Mouse (Mus musculus) left cerebral cortex, adult 8-10 months (tissue): ENCODE results near the gene Armc12. TPM values are rescaled to one million over a fixed set of nuclear protein-coding genes. Genes with fewer than 3 reads are reported as not detected.

Experiments used
- DNase-seq, 2 experiments: peaks; one replicate each; pipeline ENCODE4 v3.0.0; 2022; ENCODE audit warnings: low spot score in 2 of 2
- total RNA-seq, 4 experiments: library from RNA; stranded (reverse); gene quantifications; 2 replicates each; pipeline ENCODE4 v1.2.4; 2022

Gene Armc12
- total RNA-seq, 4 experiments from 2014 or later = not detected

DNA sequence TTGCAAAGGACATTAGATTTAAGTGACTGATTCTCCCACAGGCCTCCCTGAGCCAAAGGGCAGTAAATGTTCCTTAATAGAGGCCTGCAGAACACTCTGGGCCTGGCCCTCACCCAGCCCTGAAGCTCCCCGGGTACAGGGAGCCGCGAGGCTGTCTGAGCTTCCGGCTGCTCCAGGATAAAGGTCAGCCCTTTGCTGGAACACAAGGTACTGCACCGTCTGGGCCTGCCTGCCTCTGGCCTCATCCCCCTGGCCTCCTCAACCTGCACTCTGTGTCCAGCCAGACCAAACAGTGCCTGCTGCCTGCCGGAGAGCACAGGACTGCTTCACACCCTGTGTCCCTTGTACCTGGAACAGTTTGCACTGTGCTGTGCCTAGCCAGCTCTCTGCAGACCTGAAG is 17.9 kb upstream of the Armc12 start:
- DNase-seq = no peak

DNA sequence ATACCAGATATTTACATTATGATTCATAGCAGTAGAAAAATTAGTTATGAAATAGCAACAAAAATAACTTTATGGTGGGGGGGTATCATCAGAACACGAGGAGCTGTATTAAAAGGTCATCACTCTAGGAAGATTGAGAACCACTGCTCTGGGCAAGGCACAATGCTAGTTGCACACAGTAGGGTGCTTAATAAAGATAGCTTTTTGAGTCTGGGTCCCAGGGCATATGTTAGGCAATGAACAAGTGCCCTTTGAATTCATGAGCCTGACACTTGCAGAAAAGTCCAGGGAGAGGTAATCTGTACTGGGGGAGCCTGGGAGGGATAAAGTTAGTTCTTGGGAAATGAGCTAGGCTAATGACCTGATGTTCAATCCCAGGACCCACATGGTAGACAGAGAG is 17.3 kb upstream of the Armc12 start:
- no peak for DNase-seq

DNA sequence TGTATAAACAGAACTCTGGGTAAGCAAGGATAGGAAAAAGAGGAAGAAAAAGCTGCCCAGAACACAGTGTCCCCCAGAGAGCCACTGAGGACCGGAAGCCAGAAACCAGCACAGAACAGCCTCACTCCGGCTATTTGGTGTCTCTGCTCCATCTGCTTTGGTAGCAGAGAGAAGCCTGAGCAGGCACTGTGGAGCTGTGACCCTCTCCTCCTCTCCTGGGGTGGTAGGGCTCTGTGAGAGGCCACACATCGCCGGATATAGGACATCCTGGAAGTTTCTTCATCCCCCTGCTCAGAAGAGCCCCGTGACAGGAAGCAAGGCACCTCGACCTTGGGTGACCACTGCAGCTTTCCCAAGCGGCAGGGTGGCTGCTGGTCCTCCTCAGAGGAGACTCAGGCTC is 16.8 kb upstream of the Armc12 start:
- no peak for DNase-seq

DNA sequence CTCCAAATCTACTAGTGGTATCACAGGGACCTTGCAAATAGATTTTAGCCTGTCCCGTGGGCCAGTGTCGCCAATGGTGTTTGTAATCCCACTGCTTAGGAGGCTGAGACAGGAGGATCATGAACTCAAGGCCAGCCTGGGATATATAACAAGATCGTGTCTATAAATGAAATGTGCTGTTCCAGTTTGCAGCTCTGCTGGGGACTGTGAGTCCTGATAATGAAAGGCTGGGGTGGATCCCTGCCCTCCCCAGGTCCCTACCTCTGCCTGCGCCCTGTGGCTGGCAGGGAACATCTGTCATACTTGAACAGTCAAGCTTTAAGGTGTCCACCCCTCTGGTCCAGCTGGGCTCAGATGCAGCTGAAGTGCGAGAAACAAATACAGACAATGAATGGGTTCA is 16.1 kb upstream of the Armc12 start:
- no peak for DNase-seq

DNA sequence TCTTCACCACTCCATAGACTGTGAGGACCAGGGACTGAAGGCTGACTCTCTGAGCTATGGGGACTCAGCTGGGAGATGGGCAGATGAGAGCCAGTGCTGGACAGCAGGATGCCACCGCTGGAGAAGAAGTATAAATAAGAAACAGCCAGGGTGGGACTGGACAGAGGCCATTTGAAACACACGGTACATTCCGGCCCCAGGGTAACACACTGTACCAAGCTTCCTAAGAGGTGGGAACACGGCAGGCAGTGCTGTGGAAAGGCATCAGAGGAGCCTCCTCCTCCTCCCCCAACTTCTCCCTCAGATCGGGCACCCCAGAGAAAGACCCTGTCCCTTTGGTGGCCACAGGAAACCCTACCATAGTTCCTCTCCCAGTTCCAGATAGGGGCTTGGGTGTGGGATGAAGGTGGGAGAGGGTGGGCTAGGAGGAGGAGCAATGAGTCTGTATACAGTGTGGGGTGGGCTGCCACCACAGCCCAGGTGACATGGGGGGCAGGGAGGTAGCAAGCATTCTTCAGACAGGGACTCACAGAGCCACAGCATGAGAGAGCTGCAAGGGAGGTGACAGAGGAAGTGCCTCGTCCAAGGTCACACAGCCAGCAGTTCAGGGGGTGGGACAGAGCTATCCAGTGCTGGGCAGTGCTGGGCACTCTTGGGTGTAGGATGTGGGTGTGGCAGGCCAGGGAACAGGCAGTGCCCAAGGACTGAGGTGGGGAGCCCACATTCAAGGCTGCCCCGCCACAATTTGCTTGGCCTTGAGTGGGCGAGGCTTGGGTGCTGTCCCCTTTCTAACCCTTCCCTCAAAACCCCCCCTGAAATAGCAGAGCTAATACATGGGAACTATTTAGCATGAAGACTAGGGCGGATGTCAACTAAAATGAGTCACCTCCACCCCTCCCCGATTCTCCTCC is 14.9 kb upstream of the Armc12 start:
- DNase-seq = no peak

DNA sequence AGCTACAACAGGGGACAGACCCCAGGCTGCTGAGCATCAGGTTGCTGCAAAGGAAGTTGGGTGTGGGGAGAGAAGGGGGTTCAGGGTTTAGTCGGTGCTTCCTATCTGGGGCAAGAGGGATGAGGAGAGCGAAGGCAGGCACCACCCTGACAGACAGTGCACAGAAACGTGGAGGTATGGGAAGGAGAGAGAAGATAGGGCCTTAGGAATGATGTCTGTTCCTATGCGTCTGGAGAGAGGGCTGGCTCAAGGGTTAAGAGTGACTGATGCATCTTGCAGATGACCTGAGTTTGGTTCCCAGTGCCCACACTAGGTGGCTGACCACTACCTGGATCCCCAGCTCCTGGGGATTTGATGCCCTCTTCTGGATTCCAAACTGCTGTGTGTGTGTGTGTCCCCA is 13.7 kb upstream of the Armc12 start:
- DNase-seq = no peak

DNA sequence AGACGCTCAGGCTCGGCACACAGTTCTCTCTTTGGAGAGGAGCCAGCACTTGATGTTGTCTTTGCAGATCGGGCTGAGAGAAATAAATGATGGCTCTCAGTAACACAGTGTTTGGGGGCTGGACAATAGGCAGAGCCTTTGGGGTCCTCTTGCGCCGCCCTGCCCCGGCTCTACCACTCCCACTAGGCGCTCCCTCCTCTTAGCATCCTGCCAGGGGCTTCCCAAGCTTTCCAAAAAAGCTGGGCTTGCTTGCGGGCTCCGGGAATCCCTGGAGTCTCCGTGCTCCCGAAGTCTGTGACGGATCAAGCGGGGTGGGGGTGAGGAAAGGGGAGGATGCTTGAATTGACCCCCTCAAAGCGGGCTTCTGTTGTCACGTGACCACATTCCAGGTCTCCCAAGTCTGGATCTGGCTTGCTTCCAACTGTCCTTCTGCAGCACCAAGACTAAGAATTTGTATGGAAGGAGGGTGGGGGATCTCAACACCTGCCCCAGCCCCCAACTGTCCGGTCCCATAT is 13.1 kb upstream of the Armc12 start, which contains the start of gene Fkbp5:
Fkbp5 (minus strand) TSS at position 87 of the 515 bp plus-strand sequence.
- DNase-seq = no peak

DNA sequence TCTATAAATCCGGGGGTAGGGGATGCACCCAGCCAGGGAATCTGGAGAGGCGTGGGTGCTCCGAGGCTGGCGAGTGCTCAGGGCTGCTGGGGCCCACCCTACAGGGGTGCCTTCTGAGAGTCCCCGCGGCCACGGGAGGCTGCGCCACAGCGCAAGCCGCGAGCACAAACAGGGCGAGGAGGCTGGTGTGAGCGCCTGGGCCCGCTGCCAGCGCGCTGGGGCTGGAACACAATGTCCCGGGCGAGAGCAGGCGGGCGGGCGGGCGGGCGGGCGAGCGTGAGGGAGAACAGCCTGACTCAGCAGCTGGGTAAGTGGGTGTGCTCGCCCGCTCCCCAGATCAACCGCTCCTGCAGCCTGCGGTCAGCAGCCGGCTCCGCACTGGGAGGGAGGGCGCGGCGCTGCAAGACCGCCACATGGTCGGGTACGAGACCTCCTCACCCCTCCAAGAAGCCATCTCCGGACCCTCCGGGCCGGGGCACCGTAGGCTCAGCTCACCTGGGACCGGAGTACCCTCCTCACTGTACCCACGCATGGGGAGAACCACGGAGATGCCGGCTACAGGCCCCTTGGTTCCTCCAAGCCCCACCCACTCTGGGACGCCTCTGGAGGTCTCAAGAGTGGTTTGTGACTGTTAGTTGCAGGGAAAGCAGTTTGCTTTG is 12.5 kb upstream of the Armc12 start:
- DNase-seq = peak; percentile 84 to 91

DNA sequence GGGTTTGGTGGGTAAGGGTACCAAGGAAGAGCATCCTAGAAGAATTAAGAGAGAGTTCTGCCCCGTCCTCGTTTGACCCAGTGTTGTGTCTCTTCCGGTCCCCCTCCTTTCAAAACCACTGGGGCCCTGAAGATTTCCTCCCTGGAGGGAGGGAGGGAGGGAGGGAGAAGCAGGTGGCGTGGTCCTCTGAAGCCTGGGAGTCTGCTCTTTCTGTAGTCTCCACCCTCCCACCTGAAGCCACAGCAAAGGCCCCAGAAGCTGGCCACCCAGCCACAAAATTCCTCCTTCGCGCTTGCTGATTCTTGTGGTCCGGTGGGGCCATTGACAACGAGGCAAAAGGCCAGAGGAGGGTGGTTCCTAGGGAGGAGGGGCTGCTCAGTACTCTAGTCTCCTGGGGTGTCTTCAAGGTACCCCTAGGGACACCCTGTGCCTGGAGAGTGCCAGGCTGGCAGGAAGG is 12.0 kb upstream of the Armc12 start:
- no peak for DNase-seq

DNA sequence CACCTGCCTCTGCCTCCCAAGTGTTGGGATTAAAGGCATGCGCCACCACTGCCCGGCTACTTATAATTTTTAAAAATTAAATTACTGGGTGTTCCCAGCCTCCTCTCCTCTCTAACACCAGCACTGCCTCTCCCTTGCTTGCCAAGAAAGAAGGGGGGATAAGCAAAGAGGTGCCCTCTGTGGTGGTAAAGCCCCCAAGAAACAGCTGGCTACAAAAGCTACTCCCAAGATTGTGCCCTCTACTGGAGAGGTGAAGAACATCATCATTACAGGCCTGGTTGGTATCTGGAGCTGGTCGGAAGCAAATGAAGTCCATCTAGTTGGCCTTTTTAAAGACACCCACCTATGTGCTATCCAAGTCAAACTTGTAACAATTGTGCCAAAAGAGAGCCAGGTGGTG is 10.8 kb upstream of the Armc12 start:
- DNase-seq = no peak

DNA sequence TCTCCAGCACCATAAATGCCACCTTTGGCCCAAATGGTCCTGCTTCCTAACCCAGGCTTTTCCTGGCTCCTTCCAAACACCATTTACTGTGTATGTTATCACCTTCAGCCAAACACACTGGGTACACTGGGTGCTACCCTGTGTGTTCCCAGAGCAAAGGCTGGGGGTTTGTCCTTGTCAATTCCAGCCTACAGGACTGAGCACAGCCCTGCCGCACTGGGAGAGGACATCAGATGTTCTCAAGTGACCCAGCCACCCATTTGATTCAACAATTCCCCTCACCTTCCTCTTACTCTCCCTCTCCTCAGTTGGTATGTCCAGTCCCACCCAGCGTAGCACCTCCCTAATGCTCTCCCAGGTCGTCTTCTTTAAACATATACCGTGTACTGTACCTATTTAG is 10.0 kb upstream of the Armc12 start:
- no peak for DNase-seq

DNA sequence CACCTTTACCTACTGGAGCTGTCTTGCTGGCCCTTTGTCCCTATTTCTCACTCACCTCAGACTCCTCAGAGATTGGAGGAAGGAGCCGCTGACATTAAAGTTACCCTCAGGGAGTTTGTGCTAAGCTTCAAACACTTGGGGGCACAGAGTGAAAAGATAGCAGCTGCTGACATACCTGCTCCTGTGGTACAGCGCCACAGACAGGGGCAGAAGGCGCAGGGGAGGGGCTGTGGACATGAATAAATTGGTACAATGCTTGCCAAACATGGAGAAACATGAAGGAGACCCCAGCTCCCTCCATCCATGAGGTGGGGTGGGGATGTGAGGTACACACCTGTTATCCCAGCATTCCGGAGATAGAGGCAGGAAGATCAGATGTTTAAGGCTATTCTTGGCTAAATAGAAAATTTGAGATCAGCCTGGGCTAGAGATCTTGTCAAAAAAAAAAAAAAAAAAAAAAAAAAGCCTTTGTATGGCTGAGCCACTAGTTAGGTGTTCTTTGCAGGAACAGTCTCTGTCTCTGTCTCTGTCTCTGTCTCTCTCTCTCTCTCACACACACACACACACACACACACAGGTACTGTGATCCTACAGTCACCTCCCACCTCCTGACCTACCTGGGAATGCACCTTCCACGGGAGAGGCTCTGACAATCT is 9.4 kb upstream of the Armc12 start:
- no peak for DNase-seq

DNA sequence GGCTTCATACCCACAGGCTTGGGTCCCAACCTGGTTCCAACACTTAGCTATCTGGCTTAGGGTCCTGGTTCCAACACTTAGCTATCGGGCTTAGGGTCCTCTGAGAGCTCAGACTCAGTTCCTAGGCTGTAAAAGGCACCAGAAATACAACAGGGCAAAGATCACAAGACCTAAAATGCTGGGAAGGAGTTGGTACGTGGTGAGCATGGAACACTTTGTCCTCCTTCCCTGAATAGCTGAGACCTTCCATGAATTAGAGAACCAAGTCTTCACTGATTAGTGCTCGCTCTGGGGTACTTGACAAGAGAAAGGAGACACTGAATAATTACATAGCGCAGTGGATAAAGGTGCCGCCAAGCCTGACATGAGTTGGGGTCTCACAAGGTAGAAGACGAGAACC is 8.7 kb upstream of the Armc12 start:
- no peak for DNase-seq

DNA sequence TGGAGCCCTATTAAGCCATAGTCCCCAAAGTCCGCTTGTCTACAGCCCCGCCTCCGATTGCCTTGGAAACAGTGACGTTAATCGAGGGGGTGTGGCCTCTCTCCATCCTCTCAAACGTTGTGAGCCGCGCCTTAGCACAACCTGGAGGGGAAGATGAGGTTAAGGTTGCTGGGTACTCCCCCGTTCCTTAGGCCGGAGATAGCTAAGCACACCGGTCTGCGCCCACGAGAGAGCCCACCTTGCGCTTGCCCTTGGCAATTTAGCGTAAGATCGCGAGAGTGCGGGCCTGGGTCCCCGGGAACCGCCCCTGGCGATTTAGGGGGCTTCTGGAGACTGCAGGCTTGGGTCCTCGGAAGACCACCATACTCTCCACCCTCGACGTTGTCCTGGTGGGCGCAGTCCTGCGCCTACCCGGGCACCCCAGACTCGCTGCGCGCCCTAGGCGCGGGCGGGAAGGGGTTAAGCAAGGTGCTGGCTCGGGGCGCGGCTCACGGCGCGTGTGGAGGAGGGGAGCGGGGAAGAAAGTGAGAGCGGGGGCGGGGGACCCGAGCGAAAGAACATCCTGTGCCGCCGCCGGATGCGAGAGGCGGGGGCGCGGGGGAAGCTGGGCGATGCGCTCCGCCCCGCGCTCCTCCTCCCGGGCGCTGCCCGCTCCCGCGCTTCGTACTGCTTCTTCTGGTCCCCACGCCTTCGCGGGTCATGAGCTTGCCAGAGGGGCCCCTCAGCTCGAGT is 7.8 kb upstream of the Armc12 start:
- peak; percentile 86 to 89 for DNase-seq

DNA sequence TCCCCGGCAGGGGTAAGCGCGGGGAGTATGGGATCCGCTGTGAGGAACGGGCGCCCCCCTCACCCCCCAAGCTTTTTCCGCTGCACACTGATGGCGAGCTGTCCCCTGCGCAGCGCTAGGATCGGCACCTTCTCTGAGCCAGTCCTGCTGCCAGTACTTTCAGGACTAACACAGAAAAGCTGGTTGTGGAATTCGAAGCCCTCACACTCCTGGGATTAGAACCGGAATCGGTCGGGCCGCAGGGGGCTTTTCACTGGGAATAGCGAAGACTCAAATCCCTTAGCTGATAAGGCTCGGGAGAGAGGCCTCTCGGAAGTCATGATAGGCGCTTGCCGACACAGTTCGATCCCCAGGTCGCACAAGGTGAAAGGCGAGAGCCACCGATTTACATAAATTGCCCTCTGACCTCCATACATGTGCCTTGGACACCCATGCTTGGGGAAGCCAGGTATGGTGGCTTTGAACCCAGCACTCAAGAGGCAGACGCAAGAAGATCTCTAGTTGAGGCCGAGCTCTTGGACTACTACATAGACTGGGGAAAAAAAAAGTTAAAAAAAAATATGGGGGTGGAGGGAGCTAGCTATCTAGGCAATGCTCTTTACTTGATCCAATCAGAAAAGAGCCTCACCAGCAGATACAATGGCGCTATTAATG is 7.1 kb upstream of the Armc12 start:
- no peak for DNase-seq

DNA sequence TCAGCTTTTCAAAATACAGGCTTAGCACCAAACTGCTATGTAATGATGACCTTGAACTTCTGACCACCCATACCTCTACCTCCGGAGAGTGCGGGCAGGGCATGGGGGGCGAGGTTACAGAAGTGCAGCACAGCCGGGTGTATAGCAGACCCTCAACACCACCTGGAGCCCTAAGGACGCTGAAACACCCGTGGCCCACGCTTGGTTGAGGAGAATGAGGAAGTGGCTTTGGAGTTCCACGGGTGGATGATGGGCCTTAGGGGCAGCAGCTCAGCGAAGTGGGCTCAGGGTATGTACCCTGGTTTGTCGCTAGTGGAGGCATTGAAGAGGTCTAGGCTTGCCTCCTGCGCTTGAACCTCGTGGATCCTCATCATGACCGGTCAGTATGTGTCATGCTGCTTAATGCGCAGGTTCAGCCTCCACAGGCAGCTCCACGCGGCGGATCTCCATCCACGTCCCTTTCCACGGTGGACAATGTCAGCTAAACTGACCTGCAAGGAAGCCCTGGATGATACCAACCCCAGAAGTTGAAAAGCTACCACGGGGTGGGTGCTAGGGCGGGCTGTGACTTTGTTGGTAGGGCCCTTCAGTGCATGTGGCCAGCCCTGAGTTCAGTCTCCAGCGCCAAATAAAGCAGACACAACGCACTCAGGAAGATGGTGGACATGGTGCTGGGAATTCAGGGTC is 6.5 kb upstream of the Armc12 start:
- no peak for DNase-seq

DNA sequence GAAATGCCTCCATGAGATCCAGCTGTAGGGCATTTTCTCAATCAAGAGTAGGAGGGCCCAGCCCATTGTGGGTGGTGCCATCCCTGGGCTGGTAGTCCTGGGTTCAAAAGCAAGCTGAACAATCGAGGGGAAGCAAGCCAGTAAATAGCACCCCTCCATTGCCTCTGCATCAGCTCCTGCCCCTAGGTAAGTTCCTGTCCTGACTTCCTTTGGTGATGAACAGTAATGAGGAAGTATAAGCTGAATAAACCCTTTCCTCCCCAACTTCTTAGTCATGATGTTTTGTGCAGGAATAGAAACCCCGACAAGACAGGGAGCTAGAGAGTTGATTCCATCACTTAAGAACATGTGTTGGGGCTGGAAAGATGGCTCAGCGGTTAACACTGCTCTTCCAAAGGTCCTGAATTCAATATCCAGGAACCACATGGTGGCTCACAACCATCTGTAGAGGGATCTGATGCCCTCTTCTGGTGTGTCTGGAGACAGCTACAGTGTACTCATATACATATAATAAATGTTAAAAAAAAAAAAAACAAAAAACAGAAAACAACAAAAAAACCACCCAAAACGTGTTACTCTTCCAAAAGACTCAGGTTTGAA is 5.7 kb upstream of the Armc12 start:
- no peak for DNase-seq

DNA sequence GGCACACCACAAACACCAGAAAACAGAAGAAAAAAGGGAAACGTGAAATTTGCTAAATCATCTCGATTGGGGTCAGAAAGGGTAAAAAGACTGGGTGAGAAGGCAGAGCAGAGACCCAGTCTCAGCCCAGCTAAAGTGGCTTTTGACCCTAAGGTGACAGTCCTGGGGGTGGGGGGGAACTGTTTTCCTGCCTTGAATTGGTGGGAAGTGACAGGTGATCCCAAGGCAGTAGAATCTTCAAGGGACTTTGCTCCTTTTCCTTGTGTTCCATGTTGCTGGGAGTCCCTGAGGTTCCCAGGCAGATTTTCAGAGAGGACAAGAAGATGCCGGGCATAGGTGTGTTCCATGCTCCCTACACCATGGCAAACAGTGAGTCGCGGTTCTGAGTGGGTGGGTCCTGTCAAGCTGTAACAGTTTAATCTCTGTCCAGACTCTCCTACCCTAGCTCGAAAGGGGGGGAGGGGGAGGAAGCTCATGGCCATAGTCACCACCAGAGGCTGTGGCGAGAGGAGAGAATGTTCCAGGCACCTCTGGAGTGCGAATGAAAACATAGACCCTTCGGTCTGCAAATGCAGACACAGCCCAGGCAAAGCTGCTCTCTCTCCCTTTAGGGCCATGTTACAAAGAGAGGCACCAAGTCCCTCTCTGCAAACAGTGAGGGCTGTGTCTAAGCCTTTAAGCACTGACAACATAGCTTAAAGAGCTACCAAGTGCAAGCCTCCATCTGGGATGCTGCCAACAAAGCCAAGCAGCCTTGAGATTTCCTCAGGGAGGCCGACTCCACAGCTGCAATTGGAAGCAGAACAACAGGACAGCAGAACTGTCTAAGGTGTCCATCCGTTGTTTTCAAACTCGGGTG is 3.2 kb upstream of the Armc12 start:
- DNase-seq = no peak

DNA sequence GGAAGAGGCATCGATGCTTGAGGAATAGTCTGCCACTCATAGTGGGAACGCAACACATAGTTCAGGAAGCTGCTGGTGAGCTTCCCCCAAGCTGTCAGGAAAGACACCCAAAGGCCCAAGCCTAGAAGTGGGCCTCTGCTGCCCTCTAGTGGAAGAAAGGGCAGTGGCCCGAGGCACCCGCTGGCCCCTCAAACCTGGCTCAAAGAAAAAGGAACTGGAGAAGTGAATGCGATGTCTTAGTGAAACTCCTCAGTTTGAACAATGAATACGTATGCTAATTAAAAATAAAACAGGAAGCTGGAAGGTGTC is 2.6 kb upstream of the Armc12 start:
- peak; percentile 54 to 73 for DNase-seq
